Mouse (Mus musculus) neural tube, embryonic 15.5 days (tissue): ENCODE measurements around the gene RPS10-NUDT3. TPM values are rescaled to one million over a fixed set of nuclear protein-coding genes. Genes with fewer than 3 reads are reported as not detected.

Experiments used
- ATAC-seq: fragments of 200-750 bp; cut with Nextera tagmentation; 2 replicates; pipeline ENCODE4 v1.8.0; 2017; ENCODE audit warnings: mild to moderate bottlenecking, moderate TSS enrichment, moderate library complexity; ENCODE audit not compliant: low FRiP score
- H3K27ac ChIP-seq: fragments of 300-500 bp; sonication (generic); replicated peaks from 2 replicates; pipeline ENCODE4 v1.5.1; 2015; ENCODE audit warnings: mild to moderate bottlenecking, inconsistent platforms
- H3K27me3 ChIP-seq: fragments of 300-500 bp; sonication (generic); replicated peaks from 2 replicates; pipeline ENCODE4 v1.6.1; 2015; ENCODE audit warnings: inconsistent platforms
- H3K36me3 ChIP-seq: fragments of 300-500 bp; sonication (generic); 2 replicates; pipeline ENCODE4 v1.6.1; 2015; ENCODE audit warnings: inconsistent platforms
- H3K4me1 ChIP-seq: fragments of 300-500 bp; sonication (generic); 2 replicates; pipeline ENCODE4 v1.6.1; 2015; ENCODE audit warnings: inconsistent platforms
- H3K4me2 ChIP-seq: fragments of 300-500 bp; sonication (generic); 2 replicates; pipeline ENCODE4 v1.6.1; 2015; ENCODE audit warnings: inconsistent platforms, mild to moderate bottlenecking, moderate library complexity
- H3K4me3 ChIP-seq: fragments of 300-500 bp; sonication (generic); replicated peaks from 2 replicates; pipeline ENCODE4 v1.5.1; 2015; ENCODE audit warnings: mild to moderate bottlenecking, inconsistent platforms
- H3K9ac ChIP-seq: fragments of 300-500 bp; sonication (generic); replicated peaks from 2 replicates; pipeline ENCODE4 v1.6.1; 2015; ENCODE audit warnings: mild to moderate bottlenecking, inconsistent platforms
- H3K9me3 ChIP-seq: fragments of 300-500 bp; sonication (generic); replicated peaks from 2 replicates; pipeline ENCODE4 v1.6.1; 2016; ENCODE audit warnings: inconsistent platforms
- WGBS: fragments of 180-500 bp; shearing (Covaris S2); methylation state at CpG from one replicate; pipeline ENCODE4 v1.1.7; 2015; ENCODE audit warnings: mixed read lengths; 5-methylcytosine and 5-hydroxymethylcytosine counted together
- polyA plus RNA-seq: library from polyadenylated mRNA; unstranded; fragments of >200 nt; fragmentation: Nextera tagmentation; extraction: Ambion mirVana; gene quantifications from 2 replicates; pipeline ENCODE4 v1.2.1, GENCODE M21; 2015

The RPS10-NUDT3 gene
- polyA plus RNA-seq, 1 experiment from 2014 or later = not detected

GRCm38 (mm10) chr17:27565163-27565941, 69.7 kb downstream of the RPS10-NUDT3 start, which contains the start of gene AI413582:
Gene AI413582 (minus strand): TSS chr17:27565756.
- H3K27ac ChIP-seq = peak within 1 kb of the TSS; percentile 80
- H3K9me3 ChIP-seq = no peaks in the 10 kb centered on the region
- peak; percentile 95 for ATAC-seq
- peak within 1 kb of the TSS; percentile 79 for H3K4me3 ChIP-seq
- peak within 1 kb of the TSS; percentile 88 for H3K4me2 ChIP-seq
- peaks cover 41% of the 10 kb centered on the region for H3K4me1 ChIP-seq
- peak within 1 kb of the TSS; percentile 79 for H3K9ac ChIP-seq
- H3K36me3 ChIP-seq = peaks cover 8% of the 10 kb centered on the region; the same call in 1 of the 2 replicates
- no peaks in the 10 kb centered on the region for H3K27me3 ChIP-seq
- under 1% methylated on average over 58 of the region's 58 CpGs for WGBS

GRCm38 (mm10) chr17:27564391-27565162, 70.4 kb downstream of the RPS10-NUDT3 start:
- Histone ChIP-seq H3K27me3 (no peaks in the 10 kb centered on the region), H3K4me2 (peak overlapping the region; percentile 88), H3K4me3 (peak overlapping the region; percentile 79), H3K9me3 (no peaks in the 10 kb centered on the region), H3K9ac (peak overlapping the region; percentile 79), H3K27ac (peak overlapping the region; percentile 80), H3K4me1 (peaks cover 43% of the 10 kb centered on the region), H3K36me3 (peaks cover 8% of the 10 kb centered on the region; the same call in 1 of the 2 replicates)
- 11% methylated on average over 19 of the region's 20 CpGs for WGBS
- no peak for ATAC-seq

- Histone ChIP-seq H3K36me3 (peaks cover 8% of the 10 kb centered on the region; the same call in 1 of the 2 replicates), H3K9me3 (no peaks in the 10 kb centered on the region), H3K27me3 (no peaks in the 10 kb centered on the region), H3K4me1 (peaks cover 48% of the 10 kb centered on the region), H3K4me2 (peak overlapping the region; percentile 88), H3K9ac (peak overlapping the region; percentile 79; the same call in 1 of the 2 replicates), H3K27ac (no peak overlapping the region), H3K4me3 (0 out of 2 replicates have a peak overlapping the region, but pooled peaks have one; percentile 79)
- WGBS = 50% methylated on average over 7 of the region's 7 CpGs
- ATAC-seq = no peak
Observed at GRCm38 (mm10) chr17:27563771-27564244, 71.2 kb downstream of the RPS10-NUDT3 start.

- Histone ChIP-seq H3K9me3 (no peaks in the 10 kb centered on the region), H3K36me3 (peaks cover 8% of the 10 kb centered on the region; the same call in 1 of the 2 replicates), H3K9ac (no peak overlapping the region), H3K4me1 (peaks cover 60% of the 10 kb centered on the region), H3K4me3 (no peak overlapping the region), H3K27me3 (no peaks in the 10 kb centered on the region), H3K27ac (no peak overlapping the region), H3K4me2 (no peak overlapping the region)
- ATAC-seq = no peak
- WGBS = 71% methylated on average over 8 of the region's 11 CpGs
Observed at GRCm38 (mm10) chr17:27561809-27562526, 73.1 kb downstream of the RPS10-NUDT3 start.

GRCm38 (mm10) chr17:27560926-27561480, 74.0 kb downstream of the RPS10-NUDT3 start:
- Histone ChIP-seq H3K4me2 (no peak overlapping the region), H3K27me3 (no peaks in the 10 kb centered on the region), H3K36me3 (peaks cover 8% of the 10 kb centered on the region; the same call in 1 of the 2 replicates), H3K4me3 (no peak overlapping the region), H3K27ac (no peak overlapping the region), H3K9me3 (no peaks in the 10 kb centered on the region), H3K4me1 (peaks cover 53% of the 10 kb centered on the region), H3K9ac (no peak overlapping the region)
- ATAC-seq = no peak
- 85% methylated on average over 13 of the region's 13 CpGs for WGBS

GRCm38 (mm10) chr17:27559596-27559995, 75.4 kb downstream of the RPS10-NUDT3 start:
- no peak overlapping the region for H3K4me2 ChIP-seq
- H3K4me3 ChIP-seq = no peak overlapping the region
- no peaks in the 10 kb centered on the region for H3K9me3 ChIP-seq
- no peak overlapping the region for H3K27ac ChIP-seq
- H3K36me3 ChIP-seq = peaks cover 8% of the 10 kb centered on the region; the same call in 1 of the 2 replicates
- peaks cover 13% of the 10 kb centered on the region for H3K27me3 ChIP-seq
- ATAC-seq = no peak
- no peak overlapping the region for H3K9ac ChIP-seq
- H3K4me1 ChIP-seq = peaks cover 57% of the 10 kb centered on the region
- WGBS = 77% methylated on average over 12 of the region's 12 CpGs

GRCm38 (mm10) chr17:27558845-27559244, 76.2 kb downstream of the RPS10-NUDT3 start:
- peaks cover 49% of the 10 kb centered on the region for H3K4me1 ChIP-seq
- 15% methylated on average over 5 of the region's 5 CpGs for WGBS
- peak overlapping the region; percentile 84 for H3K4me2 ChIP-seq
- no peak overlapping the region for H3K27ac ChIP-seq
- H3K27me3 ChIP-seq = peaks cover 13% of the 10 kb centered on the region
- no peaks in the 10 kb centered on the region for H3K9me3 ChIP-seq
- H3K4me3 ChIP-seq = peak overlapping the region; percentile 73; the same call in 1 of the 2 replicates
- peaks cover 8% of the 10 kb centered on the region; the same call in 1 of the 2 replicates for H3K36me3 ChIP-seq
- ATAC-seq = no peak
- no peak overlapping the region for H3K9ac ChIP-seq

- Histone ChIP-seq H3K4me1 (peaks cover 46% of the 10 kb centered on the region), H3K27ac (no peak overlapping the region), H3K36me3 (peaks cover 8% of the 10 kb centered on the region; the same call in 1 of the 2 replicates), H3K4me3 (peak overlapping the region; percentile 73), H3K9ac (peak overlapping the region; percentile 79), H3K9me3 (no peaks in the 10 kb centered on the region), H3K27me3 (peaks cover 13% of the 10 kb centered on the region), H3K4me2 (peak overlapping the region; percentile 84)
- no peak for ATAC-seq
- WGBS = 5% methylated on average over 14 of the region's 14 CpGs
Observed at GRCm38 (mm10) chr17:27557927-27558661, 76.9 kb downstream of the RPS10-NUDT3 start.

GRCm38 (mm10) chr17:27557181-27557926, 77.7 kb downstream of the RPS10-NUDT3 start:
- H3K4me1 ChIP-seq = peaks cover 46% of the 10 kb centered on the region
- ATAC-seq = peak; percentile 51
- peak overlapping the region; percentile 84 for H3K4me2 ChIP-seq
- peaks cover 8% of the 10 kb centered on the region; the same call in 1 of the 2 replicates for H3K36me3 ChIP-seq
- H3K9me3 ChIP-seq = no peaks in the 10 kb centered on the region
- H3K27me3 ChIP-seq = peaks cover 13% of the 10 kb centered on the region
- H3K4me3 ChIP-seq = peak overlapping the region; percentile 73
- under 1% methylated on average over 67 of the region's 75 CpGs for WGBS
- peak overlapping the region; percentile 91 for H3K27ac ChIP-seq
- peak overlapping the region; percentile 79 for H3K9ac ChIP-seq
